Mouse (Mus musculus) spleen, postnatal 4 days (tissue): ENCODE data around the gene Ddx3x.
A peak's percentile ranks its signal among the peaks of the same experiment; 100 is the strongest.
"Not testable (repeated sequence)": the region's sequence is repeated elsewhere in the genome, so short reads cannot be mapped to it uniquely, and the experiment has no call there.

Experiments
- DNase-seq, 2 experiments: peaks; one replicate each; pipeline ENCODE4 v3.0.0; 2022; ENCODE audit warnings: low spot score in 2 of 2

Ddx3x gene

DNA sequence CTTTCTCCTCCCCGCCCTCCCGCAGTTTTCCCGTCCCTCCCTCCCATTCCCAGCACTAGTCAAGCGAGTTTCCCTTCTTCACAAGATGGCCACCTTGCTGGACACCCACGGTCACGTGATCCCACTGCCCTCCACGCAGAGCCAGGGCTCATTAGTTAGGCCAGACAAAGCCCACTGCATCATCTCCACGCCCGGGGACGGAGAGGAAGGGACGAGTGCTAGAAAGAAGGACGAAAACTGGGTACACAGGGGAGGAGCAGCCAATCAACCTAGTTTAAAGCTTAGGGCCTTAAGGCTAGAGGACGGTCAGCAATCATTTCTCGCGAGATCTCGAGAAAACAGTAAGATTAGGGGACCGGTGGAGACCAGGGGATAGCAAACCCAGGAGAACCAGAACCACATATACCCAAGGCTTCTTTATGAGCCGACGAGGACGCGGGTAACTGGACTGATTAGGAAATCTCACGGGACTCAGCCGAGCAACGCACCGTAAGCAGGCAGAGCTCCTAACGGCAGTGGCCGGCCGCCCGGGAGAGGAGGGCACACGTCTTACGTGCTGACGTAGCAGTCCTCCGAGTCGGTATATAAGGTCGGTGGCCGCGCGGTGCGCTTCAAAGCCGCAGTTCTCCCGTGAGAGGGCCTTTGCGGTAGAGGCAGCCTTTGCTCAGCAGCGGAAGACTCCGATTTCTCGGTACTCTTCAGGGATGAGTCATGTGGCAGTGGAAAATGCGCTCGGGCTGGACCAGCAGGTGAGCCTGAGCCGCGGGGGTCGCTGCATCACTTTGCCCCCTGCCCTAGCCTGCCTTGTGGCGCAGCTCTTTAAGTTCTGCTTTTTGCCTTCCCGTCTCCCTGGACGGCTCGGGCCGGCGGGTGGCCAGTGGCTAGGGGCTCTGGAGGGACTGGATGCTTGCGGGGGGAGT lies at the start of gene Ddx3x:
Ddx3x (plus strand) TSS at position 562 of the 920 bp plus-strand sequence.
- peak; percentile 87 to 95 for DNase-seq

DNA sequence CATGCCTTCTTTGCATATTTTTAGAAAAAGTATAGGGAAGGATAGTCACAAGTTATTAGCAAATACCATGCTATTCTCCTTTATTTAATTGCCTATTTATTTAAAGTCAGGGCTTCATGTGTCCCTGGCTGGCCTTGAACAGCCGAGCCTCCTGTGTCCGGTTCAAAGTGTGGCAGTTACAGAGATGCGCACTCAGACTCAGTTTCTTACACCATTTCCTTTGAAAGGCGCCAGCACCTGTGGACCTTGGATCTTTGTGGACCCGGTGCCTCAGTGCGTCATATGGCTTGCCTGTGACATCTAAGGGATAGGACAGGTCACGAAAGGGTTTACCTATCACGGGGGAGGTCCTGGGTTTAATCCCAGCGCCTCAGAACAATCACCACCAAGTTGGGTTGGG lies 49.5 kb upstream of the Ddx3x start:
- no peak for DNase-seq

DNA sequence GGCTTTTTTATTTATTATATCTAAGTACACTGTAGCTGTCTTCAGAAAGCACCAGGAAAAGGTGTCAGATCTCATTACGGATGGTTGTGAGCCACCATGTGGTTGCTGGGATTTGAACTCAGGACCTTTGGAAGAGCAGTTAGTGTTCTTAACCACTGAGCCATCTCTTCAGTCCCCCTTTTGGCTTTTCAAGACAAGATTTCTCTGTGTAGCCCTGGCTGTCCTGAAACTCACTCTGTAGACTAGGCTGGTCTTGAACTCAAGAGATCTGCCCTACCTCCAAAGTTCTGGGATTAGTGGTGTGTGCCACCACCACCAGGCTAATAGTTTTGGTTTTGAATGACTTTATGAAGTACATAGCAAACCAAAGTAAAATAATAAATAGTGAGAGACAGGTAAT lies 47.9 kb upstream of the Ddx3x start:
- DNase-seq, result not testable (repeated sequence)

DNA sequence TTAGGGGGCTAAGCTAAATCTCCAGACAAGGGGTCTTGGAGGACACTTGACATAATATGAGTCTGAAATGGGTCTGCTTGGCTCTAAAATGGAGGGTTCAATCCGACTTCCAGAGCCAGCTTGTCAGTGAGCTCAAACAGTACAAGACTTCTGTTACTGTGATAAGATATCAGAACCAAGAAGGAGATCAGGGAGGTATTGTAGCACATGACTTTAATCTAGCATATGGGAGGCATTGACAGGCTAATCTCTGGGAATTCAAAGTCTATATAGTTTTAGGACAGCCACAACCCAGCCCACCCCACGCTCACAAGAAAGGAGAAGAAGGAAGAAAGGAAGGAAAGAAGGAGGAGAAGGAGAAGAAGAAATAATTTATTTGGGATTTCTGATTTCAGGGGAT lies 47.1 kb upstream of the Ddx3x start:
- DNase-seq, result no peak

DNA sequence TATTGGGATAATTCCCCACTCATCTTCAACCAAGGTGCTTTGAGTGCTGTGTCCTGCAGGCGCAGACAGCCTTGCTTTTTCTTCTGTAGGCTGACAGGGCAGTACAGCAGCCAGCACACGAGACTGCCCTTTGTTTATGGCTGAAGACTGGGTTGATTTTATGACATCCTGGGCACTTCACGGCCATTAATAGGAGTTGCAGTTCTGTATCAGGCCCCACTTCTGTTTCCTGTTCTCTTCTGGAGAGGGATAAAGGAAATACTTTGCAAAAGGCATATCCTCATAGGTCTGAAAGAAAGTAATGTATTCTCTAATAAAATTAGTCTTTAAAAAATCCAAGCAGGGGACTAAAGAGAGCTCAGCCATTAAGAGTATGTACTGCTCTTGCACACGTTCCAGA lies 46.1 kb upstream of the Ddx3x start:
- no peak for DNase-seq

DNA sequence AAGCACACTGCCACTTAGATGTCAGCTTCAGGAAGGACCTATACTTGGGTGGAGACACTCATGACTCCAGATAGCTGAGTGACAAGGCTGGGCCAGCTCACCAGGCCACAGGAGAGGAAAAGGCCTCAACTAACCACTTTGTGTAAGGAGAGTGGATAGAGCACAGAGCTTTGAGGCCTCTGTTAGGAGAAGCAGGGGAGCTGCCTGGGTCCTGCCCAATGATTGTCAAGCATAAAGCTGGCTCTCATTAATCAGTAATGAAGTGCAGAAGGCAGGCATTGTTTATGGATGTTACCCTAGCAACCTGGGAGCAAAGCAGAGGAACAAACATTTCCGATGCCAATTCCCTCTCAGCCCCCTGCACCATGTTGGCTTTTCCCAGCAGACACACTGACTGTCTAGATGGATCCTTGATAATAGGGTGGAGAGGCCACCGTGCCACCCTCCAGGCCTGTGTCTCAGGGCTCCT lies 44.6 kb upstream of the Ddx3x start:
- no peak for DNase-seq

DNA sequence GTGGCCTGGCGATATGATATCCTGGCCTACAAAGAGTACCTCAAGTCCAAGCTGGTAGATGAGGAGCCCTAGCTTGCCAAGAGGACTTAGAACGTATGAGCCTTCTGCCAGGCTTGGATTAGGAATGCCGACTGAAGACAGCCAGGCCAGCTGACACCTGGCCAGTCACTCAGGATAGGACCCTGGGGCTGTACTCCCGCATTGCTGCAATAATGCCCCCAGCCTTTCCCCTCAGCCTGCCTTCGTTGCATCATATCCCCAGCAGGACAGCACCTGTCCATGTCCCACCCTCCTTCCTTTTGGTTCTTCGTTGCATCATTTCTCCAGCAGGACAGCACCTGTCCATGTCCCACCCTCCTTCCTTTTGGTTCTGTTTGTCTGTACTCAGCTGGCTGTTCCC lies 41.3 kb upstream of the Ddx3x start:
- no peak for DNase-seq

DNA sequence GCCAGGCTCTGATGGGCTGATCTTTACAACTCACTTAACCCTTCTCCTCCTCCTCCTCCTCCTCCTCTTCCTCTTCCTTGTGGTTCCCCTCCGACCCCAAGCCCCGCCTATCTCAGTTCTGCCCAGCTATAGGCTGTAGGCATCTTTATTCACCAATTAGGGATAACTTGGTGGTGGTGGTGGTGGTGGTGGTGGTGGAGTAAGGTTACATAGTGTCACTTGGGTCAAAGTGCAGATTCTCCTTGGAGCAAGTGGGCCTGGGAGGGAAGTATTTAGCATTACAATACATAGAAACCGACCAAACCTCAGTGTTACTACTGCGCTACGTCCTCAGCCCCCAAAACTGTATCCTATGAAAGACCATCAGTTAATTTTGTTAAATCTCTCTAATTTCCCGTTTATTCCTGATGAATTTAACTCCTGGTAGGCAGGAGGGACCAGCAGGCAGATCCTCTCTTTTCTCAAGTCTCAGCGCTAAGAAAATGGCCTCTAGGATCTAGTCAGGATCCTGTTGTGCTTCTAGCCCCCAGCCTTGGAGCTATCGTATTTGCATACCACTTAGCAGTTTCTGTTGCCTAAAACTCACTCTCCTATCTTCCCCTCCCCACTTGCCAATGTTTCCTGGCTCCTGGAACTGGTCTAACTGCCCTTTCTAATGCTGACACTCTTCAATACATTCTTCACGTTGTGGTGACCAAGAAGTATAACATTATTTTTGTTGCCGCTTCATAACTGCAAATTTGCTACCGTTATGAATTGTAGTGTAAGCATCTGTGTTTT lies 39.9 kb upstream of the Ddx3x start:
- peak in 1 of 2 experiments; percentile 18 for DNase-seq

DNA sequence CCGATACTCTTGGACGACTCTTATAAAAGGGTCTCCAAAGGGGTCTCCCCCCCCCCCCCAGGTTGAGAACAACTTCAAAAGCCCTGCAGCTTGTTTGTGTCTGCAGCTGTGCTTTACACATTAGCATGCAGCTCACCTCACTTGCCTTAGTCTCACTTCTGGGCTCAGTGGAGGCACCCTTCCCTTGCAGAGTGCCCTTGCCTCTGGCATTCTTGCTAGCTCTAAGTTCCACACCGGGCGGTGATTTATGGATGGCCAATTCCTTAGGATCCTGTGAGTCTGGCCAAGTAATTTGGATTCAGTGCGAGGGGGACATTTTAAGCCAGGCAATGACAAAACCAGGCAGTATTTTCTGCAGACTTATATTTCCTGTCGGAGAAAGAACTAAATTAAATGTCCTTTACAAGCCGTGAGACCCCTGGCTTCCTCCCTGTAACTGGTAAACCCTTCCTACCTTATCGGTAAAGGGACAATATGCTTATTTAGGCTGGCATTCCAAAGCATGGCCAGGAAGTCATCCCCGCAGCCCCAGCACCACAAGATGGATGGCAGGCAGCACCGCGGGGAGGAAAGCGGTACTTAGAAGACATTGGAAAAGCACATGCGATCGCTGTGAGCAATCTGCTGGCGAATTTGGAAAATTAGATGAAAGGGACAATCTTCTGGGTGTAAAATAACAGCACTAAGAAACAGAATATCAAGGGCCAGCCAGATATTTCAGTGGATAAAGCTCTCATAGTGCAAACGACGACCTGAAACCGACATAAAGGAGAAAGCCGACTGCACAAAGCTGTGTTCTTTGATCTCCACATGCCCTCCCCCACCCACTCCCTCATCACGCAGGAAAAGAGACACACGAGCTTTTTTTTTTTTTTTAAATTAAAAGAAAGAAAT lies 39.1 kb upstream of the Ddx3x start:
- DNase-seq, result peak in 1 of 2 experiments; percentile 11

DNA sequence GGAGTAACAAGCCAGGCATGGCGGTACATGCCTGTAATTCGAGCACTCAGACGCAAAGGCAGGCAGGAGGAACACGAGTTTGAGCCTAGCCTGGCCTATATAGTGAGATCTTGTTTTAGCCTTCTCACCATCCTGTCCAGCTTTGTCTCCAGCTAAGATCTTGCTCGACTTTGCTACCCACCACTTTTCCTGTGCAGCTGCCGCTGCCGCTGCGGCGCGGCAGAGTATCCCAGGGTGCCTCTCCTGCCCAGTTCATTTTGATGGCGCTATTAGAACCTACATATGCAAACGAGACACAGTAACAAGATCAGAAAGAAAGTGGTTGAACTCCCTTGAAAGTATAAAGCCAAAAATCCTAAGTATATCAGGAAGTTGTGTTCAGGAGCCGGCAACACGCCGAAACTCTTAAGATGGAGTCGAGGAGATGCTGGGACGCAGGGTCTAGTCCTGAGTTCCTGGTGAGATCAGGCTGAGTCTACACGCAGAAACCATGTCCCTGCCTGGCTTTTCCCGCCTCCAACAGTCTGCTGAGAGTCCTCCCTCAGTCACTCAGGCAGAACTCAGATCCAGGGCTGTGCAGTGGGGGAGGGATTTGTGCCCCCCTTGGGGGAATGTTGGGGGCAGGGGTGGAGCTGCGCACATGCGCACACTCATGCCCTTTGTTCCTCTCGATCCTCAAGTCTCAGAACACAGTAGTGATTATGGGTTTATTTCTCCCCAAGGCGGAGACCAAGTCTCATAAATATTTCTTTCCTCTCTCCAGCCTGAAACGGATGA lies 38.3 kb upstream of the Ddx3x start:
- DNase-seq, result peak; percentile 66 to 79

DNA sequence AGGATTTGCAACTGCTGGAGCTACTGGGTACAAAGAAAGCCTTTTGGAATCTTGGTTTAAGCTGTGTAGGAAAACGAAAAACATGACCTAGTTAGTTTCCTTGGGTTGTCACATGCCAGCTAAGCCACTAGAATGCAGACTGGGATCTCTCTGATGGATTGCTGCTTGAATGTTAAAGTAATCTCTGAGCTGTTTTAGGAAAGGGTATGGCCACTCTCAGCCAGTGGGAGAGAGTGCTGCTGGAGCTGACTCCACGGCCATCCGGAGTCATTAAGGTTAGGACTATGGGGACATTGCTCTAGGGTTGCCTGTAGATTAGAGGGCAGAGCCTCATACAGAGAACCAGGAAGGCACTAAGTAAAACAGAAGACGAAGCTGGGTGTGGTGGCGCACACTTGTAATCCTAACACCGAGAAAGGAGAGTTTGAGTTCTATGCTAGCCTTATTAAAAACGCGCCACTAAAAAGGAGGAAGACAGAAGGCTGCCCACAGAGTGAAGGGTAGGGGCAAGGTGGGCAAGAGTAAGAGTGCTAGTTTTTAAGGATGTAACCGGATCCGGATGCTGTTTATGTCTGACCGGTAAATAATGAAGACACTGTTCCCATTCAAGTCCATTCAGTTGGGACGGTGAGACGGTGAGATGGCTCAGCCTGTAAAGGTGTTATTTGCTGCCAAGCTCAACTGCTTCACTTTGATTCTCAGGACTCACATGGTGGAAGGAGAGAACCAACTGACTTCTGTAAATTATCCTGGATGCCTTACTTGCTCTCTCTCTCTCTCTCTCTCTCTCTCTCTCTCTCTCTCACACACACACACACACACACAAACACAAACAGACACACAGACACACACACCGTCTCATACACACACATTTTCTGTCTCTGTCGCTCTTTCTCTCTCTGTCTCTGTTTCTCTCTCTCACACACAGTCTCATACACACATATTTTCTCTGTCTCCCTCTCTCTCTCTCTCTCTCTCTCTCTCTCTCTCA lies 37.3 kb upstream of the Ddx3x start:
- DNase-seq, result peak in 1 of 2 experiments; percentile 13

DNA sequence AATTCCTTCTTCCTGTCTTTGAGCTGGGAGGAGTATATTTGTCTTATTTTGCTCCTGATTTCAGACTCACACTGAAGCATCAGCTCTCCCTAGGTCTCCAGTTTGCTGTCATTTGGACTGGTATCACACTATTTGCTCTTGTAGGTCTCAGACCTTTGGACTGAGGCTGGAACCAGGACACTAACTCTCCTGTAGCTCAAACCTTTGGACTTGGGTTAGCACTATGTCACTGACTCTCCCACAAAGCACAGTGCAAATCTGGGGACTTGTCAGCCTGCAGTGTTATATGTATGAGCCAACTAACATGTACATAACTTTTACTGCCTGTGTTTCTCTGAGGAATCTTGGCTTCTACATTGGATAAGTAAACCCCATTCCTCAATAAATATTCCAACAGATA lies 36.2 kb upstream of the Ddx3x start:
- DNase-seq, result no peak

DNA sequence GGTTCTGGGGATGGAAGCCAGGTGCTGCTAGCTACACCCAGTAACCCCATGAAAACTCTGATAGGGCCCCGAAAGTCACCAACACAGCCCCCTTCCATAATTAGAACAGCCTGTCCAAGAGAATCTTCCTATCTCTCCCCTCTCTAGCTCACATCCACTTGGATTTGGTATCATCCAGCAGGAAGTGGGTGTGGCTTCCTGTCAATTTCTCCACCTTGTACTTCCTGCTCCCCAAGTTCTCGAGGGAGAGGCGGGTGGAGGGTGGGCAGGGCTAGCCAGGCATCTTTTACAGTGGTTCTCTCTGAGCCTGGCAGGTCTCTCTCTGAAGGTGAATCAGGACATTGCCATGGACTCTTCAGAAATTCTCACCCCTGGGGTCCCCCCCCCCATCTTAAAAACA lies 35.7 kb upstream of the Ddx3x start:
- DNase-seq, result no peak

DNA sequence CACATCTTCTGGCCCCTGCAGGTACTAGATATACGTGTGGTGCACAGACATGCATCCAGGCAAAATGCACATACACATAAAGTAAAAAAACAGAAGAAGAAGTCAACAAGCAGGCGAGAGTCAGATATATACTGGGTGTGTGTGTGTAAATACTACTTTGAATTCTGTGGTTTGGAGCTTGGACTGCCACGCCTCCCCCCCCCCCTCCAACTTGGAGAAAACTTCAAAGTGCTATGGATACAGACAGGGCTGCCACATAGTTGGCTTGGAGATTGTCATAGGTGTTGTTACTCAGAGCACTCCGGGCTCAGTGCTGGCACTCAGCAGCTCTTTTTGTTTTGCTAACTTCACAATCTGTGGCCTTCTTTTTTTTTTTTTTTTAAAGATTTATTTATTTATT lies 29.1 kb upstream of the Ddx3x start:
- no peak for DNase-seq

DNA sequence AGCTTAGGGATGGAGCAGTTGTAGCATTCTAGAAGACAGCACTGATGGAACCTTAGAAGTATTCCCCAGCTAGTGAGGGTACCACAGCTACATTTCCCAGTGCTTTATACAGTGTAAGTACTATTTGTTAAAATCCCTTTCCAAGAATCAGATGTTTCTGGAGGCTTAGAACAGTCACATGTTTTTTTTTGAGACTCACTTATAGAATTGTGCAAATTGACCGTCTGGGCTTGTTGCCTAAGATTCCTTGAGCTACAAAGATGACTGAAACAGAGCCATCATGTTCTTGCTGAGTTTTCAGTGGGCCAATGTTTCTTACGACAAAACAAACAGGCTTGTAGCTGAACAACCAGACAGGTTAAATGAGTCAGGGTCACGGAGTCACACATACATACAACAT lies 26.5 kb upstream of the Ddx3x start:
- DNase-seq, result no peak

DNA sequence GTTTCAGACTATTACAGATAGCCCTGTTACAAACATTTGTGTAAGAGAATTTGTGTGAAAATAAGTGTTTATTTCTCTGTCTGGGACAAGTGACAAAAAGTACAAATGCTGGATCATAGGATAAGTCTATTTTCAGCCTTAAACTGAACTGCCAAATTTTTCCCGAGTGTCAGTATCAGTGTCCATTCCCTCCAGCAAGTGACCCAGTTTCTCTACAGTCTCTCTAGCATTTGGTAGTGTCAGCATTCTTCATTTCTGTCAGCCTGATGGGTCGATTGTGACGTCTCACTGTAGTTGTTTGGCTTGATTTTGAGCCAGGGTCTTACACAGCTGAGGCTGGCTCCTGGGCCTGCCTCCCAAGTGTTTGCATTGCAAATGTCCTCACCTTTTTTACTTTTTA lies 17.4 kb upstream of the Ddx3x start:
- DNase-seq, result no peak

DNA sequence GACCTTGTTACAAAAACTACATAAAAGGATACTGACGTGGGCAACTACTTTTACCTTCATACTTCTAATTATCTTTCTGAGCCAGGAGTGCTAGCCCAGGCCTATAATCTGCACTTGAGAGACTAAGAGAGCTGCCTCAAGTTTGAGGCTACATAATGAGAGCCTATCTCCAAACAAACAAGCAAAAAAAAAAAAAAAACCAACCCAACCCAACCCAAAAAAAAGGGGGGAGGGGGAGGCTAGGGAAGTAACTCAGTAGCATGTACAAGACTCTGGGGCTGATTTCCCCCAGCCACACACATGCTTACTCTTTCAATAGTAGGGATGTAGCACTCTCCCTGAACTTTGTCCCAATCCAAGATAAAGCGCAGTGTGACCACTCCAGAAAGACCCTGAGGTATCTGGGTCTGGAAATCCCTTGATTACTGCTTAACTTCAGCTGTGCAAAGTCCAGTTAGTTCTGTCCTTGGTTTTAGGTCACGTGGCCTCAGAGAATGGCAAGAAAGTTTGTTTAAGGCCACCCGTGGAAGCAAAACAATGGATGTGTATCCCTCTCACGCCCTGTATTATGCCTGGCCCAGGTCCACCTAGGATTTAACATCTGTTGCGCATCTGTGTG lies 5.1 kb upstream of the Ddx3x start:
- no peak for DNase-seq

DNA sequence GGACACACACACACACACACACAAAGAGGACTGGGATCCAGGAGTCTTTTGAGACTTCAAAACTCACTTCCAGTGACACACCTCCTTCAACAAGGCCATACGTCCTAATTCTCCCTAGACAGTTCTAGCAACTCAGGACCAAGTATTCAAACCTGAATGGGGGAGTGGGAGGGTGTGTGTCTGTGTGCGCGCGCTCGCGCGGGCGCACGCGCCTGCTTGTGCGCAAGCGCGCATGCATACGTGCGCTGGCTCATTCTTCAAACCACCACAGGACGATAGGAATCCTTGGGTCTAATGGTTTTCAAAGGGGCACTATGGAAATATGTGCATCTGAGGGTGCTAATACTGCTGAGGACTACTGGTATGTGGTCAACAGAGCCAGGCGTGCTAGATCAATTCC lies 1.8 kb upstream of the Ddx3x start:
- no peak for DNase-seq

DNA sequence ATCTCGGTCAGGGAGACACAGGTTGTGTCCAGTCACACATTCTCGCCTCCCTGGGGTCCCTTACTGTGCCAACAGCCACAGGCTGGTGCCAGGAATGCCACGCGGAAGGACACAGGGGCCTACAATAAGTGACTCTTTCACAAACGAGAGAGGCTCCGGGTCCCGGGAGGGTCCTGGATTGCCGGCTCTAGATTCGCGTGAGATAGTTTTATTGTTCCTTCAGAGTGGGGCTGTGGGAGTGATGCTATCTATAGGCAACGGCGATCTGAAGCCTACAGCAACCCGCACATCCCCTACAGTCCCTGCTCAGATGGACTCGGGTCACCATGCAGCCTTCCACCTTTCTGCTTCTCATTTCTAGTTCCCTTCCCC lies 747 bp upstream of the Ddx3x start:
- DNase-seq, result peak; percentile 16 to 68
